Mouse (Mus musculus) forebrain, embryonic 10.5 days (tissue): Measurements from ENCODE around the gene Atg3. TPM values are rescaled to one million over a fixed set of nuclear protein-coding genes. Genes with fewer than 3 reads are reported as not detected.

Experiments used
- DNase-seq: peaks from one replicate; pipeline ENCODE4 v3.0.0-alpha.2; 2017; ENCODE audit warnings: low spot score; ENCODE audit errors: extremely low spot score
- H3K27ac ChIP-seq: fragments of 300-500 bp; sonication (generic); 2 replicates; pipeline ENCODE4 v1.5.1; 2016; ENCODE audit warnings: mild to moderate bottlenecking
- H3K27me3 ChIP-seq: fragments of 300-500 bp; sonication (generic); 2 replicates; pipeline ENCODE4 v1.6.1; 2016; ENCODE audit warnings: mild to moderate bottlenecking; ENCODE audit not compliant: poor library complexity, severe bottlenecking
- H3K36me3 ChIP-seq: fragments of 300-500 bp; sonication (generic); replicated peaks from 2 replicates; pipeline ENCODE4 v1.6.1; 2016; ENCODE audit warnings: mild to moderate bottlenecking, moderate library complexity
- H3K4me1 ChIP-seq: fragments of 300-500 bp; sonication (generic); 2 replicates; pipeline ENCODE4 v1.6.1; 2016
- H3K4me3 ChIP-seq: fragments of 300-500 bp; sonication (generic); 2 replicates; pipeline ENCODE4 v1.5.1; 2016; ENCODE audit warnings: mild to moderate bottlenecking, moderate library complexity
- H3K9me3 ChIP-seq: fragments of 300-500 bp; sonication (generic); 2 replicates; pipeline ENCODE4 v1.6.1; 2016; ENCODE audit warnings: mild to moderate bottlenecking, moderate library complexity
- WGBS: fragments of 180-500 bp; shearing (Covaris S2); methylation state at CpG from one replicate; pipeline ENCODE4 v1.1.7; 2016; 5-methylcytosine and 5-hydroxymethylcytosine counted together
- polyA plus RNA-seq: library from polyadenylated mRNA; unstranded; fragments of >200 nt; fragmentation: Nextera tagmentation; extraction: Ambion mirVana; gene quantifications from 2 replicates; pipeline ENCODE4 v1.2.1, GENCODE M21; 2016

Atg3 gene
- 33.3 and 34.6 TPM in 2 replicates for polyA plus RNA-seq

DNA sequence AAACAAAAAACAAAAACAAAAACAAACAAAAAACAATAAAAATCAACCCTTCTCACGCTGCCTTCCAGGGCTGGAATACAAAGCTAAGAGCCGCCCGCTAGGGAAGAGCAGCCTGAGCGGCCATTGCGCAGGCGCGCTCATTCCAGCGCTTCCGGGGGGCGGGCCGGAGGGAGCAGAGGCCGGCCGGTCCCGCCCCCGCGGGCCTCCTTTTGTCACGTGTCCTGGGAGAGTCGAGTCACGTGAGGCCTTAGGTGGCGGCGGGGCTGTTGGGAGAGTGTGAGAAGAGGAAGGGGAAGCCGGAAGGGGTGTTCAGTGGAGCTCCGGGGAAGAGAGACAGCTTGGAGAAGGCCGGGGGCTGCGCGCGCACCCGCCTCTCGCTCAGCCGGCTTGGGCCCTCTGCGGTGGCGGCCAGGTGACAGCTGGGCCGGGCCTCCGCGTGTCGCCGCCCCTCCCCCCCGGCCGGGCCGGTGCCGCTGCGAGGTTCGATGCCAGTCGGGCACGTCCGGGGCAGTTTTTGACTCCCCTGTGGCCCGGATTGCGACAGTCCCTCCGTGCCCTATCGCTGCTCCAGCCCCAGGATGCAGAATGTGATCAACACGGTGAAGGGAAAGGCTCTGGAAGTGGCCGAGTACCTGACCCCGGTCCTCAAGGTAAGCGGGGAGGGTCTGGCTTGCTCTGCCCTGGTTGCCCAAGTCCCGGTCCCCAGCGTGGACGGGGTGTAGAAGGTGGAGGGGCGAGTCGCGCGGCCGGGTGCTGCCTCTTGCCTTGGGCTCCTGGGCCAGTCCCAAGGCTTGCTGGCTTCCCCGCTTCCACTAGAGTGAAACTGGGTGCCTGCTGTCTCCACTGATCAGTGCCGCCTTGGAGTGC lies at the start of gene Atg3, which contains the start of gene Slc35a5:
Atg3 (plus strand) TSS at position 264 of the 867 bp plus-strand sequence.
Slc35a5 (minus strand) TSS at position 185 of the 867 bp plus-strand sequence.
- H3K4me3 ChIP-seq = peak within 1 kb of the TSS; percentile 84
- H3K9me3 ChIP-seq = no peaks in the 10 kb centered on the region
- WGBS = under 1% methylated on average over 55 of the region's 64 CpGs
- peaks cover 36% of the 10 kb centered on the region for H3K4me1 ChIP-seq
- peak within 1 kb of the TSS; percentile 93 for H3K27ac ChIP-seq
- peak; percentile 96 for DNase-seq
- H3K27me3 ChIP-seq = no peaks in the 10 kb centered on the region
- peaks cover 12% of the 10 kb centered on the region for H3K36me3 ChIP-seq

DNA sequence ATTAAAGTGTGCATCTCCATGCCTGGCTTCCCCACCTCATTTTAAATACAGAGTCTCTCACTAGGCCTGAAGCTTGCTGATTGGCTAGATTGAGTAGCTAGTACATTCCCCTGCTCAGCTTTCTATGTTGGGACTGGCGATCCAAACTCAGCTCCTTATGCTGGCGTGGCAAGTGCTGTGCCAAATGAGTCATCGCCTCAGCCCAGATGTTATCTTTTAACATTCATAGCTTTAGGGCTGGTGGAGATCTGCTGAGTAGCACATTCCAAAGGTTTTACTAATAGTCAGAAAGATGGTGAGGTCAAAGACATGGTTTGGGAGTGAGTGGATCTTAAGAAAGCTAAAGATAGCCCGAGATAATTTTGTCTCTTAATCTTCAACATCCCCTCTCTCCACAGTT lies 48.1 kb upstream of the Atg3 start:
- DNase-seq = no peak
- no peaks in the 10 kb centered on the region for H3K27me3 ChIP-seq
- H3K36me3 ChIP-seq = no peaks in the 10 kb centered on the region
- H3K4me1 ChIP-seq = no peaks in the 10 kb centered on the region
- H3K4me3 ChIP-seq = no peak overlapping the region
- no peak overlapping the region for H3K27ac ChIP-seq
- WGBS = 59% methylated on average over 4 of the region's 4 CpGs
- H3K9me3 ChIP-seq = no peaks in the 10 kb centered on the region

DNA sequence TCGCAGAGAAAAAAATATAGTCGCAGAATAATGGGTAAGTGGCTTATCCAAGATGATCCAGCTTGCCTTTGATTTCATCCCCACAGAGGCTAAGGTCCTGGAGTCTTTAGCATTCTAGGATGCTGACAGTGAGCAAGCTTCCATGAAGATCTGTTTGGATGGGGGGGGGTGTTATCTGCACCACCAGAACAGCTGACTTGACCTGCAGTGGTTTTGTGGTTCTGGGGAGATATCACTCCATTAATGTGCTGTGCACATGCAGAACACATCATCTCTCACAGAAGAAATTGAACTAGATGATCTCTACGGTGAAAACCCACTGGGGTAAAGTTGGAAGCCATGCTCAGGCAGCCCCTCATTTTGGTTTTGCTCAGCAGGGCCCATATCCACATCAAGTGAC lies 41.4 kb upstream of the Atg3 start:
- no peak for DNase-seq
- 96% methylated on average over 3 of the region's 3 CpGs for WGBS

DNA sequence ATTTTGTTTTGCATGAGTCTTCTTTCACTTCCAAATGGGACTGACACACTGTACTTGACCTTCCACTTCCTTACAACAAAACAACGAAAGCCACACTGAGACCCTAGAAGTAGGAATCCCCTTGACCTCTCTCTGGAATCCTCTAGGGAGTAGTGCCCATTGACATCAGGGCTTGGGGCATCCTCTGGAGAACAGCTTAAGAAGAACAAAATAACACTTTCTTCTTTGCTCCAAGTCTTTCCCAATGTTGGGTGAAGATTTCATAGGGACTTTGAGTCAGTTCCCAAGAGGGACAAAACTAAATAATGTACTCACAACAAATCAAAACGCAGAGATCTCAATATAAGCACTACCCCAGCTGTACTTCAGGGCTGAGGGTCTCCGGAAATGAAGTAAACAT lies 39.8 kb upstream of the Atg3 start:
- Histone ChIP-seq H3K36me3 (no peaks in the 10 kb centered on the region), H3K27ac (no peak overlapping the region)
- 86% methylated on average over 3 of the region's 3 CpGs for whole genome bisulfite sequencing

More for the DNA sequence above, 41.4 kb upstream of the Atg3 start:
- no peaks in the 10 kb centered on the region for H3K9me3 ChIP-seq
- H3K4me3 ChIP-seq = no peak overlapping the region
- no peak overlapping the region for H3K27ac ChIP-seq
- no peaks in the 10 kb centered on the region for H3K4me1 ChIP-seq
- H3K27me3 ChIP-seq = no peaks in the 10 kb centered on the region
- no peaks in the 10 kb centered on the region for H3K36me3 ChIP-seq

DNA sequence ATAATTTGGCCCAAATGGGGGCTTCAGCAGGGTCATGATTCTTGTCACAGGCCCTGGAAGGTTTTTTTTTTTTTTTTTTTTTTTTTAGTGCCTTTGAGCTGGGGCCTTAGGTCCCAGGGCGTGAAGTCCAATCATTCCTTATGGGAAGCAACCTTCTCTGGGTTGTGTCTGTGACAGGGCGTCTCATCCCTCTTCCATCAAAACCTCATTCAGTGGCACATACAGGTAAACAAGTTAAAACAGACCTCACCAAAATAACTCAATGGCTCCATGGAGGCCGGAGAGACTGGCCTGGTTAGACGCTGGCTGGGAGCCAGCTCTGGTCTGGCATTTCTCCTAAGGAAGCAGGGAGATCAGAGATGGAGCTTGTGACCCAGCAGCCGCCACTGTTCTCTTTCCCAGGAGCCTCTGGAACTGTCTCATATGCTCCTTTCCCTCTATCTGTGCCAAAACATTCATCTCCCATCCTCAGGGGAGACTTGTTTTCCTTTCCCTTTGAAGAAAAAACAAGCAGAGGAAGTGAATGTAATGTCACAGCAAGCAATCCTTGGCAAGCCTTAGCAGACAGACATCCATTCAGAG lies 37.6 kb upstream of the Atg3 start:
- no peak for DNase-seq
- H3K4me1 ChIP-seq = no peaks in the 10 kb centered on the region
- H3K27me3 ChIP-seq = no peaks in the 10 kb centered on the region
- H3K9me3 ChIP-seq = no peaks in the 10 kb centered on the region
- no peak overlapping the region for H3K27ac ChIP-seq
- no peak overlapping the region for H3K4me3 ChIP-seq
- 86% methylated on average over 5 of the region's 5 CpGs for WGBS
- no peaks in the 10 kb centered on the region for H3K36me3 ChIP-seq

More for the DNA sequence above, 39.8 kb upstream of the Atg3 start:
- H3K9me3 ChIP-seq = no peaks in the 10 kb centered on the region
- no peaks in the 10 kb centered on the region for H3K27me3 ChIP-seq
- H3K4me3 ChIP-seq = no peak overlapping the region
- no peaks in the 10 kb centered on the region for H3K4me1 ChIP-seq
- no peak for DNase-seq

DNA sequence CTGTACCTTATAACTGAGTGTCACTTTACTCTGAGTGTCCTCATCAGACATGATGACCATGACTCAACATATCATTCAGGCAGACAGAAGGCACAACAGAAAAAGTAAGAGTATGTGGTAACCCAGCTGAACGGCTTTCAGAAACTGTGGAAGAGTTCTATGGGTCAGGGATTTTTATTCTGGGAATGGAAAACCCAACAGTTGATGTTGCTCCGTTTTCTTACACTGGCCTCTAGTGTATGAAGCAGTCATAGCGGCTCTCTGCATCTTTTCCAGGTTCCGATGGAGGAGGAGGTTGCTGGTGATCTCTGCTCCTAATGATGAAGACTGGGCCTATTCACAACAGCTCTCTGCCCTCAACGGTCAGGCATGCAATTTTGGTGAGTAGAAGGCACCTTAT lies 36.0 kb upstream of the Atg3 start:
- Histone ChIP-seq H3K9me3 (no peaks in the 10 kb centered on the region), H3K36me3 (no peaks in the 10 kb centered on the region), H3K4me3 (no peak overlapping the region), H3K27me3 (no peaks in the 10 kb centered on the region), H3K27ac (no peak overlapping the region), H3K4me1 (no peaks in the 10 kb centered on the region)
- DNase-seq = no peak
- WGBS = 74% methylated on average over 5 of the region's 5 CpGs

DNA sequence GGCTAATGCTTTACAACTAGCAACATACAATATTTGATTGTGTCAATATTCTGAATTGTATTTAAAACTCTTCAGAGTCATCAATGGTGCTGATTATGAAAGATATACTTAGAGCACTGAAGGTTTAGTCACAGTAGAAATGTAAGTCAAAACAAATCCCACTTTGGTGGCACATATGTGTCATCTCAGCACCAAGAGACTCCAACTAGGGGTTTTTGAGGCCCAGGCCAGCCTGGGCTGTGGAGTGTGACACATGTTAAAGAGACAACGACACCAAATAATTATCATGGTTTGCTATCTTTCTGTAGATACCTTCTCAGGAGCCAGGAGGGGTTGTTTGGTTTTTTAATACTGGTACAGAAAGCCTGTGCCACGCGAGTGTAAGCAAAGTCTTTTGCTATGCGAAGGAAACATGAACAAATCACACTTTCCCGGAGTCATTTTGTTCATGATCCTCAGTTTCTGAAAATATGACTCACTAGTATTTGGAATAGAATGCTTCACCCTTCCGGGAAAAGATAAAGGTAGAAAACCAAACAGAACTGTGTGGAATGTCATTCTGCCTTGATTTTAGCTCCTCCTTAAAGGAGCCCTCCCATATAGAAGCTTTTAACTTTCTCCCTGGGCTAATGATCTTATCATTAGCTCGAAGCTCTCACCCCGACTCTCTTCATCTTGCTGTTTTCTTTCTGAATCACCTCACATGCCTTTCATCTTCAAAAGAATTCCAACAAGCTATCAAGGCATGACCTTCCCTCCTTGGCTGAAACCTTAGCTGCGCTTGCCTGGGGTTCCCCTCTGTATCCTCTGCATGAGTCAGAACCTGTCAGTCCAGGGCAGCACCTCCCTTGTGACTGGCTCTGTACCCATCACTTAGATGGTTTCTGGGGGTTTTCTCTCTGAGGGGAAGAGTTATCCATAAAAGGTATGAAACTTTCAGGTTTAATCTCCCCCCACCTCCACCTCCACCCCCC lies 34.1 kb upstream of the Atg3 start:
- Histone ChIP-seq H3K4me1 (no peaks in the 10 kb centered on the region), H3K27ac (no peak overlapping the region), H3K9me3 (no peaks in the 10 kb centered on the region), H3K4me3 (no peak overlapping the region), H3K27me3 (no peaks in the 10 kb centered on the region), H3K36me3 (no peaks in the 10 kb centered on the region)
- no peak for DNase-seq
- WGBS = 76% methylated on average over 9 of the region's 9 CpGs

DNA sequence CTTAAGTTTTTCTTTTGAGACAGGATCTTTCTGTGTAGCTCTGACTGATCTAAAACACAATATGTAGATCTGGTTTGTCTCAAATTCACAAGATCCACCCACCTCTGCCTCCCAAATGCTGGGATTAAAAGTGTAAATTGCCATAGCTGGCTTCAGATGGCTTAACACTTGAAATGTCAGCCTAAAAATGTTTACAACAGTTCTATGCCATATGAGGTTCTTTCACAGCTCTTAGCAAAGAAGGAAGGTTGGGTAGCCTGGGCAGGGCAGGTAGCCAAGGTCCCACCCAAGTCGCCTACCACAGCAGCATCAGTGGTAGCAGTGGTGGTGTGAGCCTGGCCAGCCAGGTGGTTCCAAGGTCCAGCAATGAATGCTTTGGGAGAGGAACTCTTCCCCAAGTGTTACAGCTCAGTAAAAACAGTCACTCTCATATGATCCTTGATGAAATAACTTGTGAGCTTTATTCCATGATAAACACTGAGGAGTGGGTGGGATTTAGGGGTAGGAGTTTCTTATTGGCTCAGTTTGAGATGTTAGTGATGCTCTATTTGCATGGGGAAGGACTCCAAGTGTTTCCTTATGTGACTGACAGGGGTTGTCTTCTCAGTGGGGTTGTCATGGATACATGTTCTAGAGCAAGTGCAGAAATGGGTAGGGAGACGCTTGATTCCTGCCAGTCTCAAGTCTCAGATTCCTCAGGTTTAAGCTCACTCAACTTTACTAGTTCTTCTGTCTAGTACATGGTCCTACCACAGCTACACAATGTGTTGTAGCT lies 30.5 kb upstream of the Atg3 start:
- H3K9me3 ChIP-seq = no peaks in the 10 kb centered on the region
- DNase-seq = no peak
- no peak overlapping the region for H3K27ac ChIP-seq
- no peaks in the 10 kb centered on the region for H3K27me3 ChIP-seq
- 82% methylated on average over 2 of the region's 2 CpGs for WGBS
- H3K4me1 ChIP-seq = no peaks in the 10 kb centered on the region
- H3K36me3 ChIP-seq = no peaks in the 10 kb centered on the region
- H3K4me3 ChIP-seq = no peak overlapping the region

DNA sequence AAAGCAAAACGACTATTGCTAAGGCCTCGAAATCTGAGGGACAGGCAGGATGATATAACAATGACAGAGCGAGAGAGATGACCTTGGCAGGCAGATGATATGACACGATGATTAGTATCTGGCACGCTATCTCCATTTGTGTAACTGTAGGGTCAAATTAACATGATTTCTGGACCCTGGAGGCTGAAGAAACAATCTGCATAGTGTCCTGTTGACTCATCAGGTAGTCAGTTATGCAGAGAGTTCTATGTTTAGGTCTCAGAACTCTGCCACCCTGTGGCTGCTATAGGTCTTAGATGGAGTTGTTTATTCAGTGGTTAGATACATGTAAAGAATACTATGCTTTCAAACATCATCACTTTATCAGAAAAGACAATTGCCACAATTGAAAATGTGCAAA lies 16.9 kb upstream of the Atg3 start:
- Histone ChIP-seq H3K4me1 (no peaks in the 10 kb centered on the region), H3K27me3 (no peaks in the 10 kb centered on the region), H3K4me3 (no peak overlapping the region), H3K27ac (no peak overlapping the region), H3K9me3 (peaks cover 6% of the 10 kb centered on the region; the same call in 1 of the 2 replicates), H3K36me3 (peaks cover 79% of the 10 kb centered on the region)
- 95% methylated on average over 5 of the region's 5 CpGs for WGBS
- no peak for DNase-seq

DNA sequence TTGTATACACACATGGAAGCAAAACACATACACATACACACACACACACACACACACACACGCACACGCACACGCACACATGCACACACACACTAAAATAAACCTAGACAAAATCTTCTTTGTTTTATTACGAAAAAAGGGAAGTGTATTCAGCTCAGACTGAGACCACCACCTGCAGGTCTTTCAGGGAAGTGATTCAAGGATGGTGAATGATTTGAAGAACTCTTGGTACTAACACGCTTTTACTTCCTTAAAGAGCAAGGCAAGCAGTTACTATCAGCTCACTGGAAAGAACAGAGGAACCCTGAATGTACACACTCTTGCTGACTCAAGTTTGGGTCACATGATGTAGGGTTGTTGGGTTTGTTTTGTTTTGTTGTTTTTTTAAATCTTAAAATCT lies 16.0 kb upstream of the Atg3 start:
- Histone ChIP-seq H3K4me3 (no peak overlapping the region), H3K9me3 (peaks cover 6% of the 10 kb centered on the region; the same call in 1 of the 2 replicates), H3K27me3 (no peaks in the 10 kb centered on the region), H3K4me1 (no peaks in the 10 kb centered on the region), H3K27ac (no peak overlapping the region), H3K36me3 (peaks cover 84% of the 10 kb centered on the region)
- WGBS = 94% methylated on average over 5 of the region's 5 CpGs
- no peak for DNase-seq

DNA sequence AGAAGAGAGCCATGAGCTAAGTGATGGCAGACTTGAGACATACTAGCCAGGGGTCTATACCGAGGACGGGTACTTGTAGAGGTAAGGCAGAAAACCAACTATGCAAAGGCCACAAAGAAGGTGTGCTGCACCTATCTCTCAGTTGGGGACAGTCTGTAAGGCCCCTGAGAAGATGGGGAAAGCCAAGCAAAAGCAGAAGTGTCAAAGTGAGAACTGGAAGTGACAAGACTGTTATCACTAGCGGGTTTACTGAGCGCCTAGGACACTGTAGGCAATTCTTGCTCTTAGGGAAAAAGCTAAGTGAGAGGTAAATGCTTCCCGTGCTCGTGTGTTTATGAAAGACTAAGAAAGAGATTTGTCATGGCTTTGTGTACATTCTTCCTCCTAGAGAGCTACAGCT lies 13.5 kb upstream of the Atg3 start:
- 94% methylated on average over 6 of the region's 6 CpGs for WGBS
- Histone ChIP-seq H3K9me3 (peaks cover 6% of the 10 kb centered on the region; the same call in 1 of the 2 replicates), H3K4me1 (no peaks in the 10 kb centered on the region), H3K27ac (no peak overlapping the region), H3K4me3 (no peak overlapping the region), H3K27me3 (no peaks in the 10 kb centered on the region), H3K36me3 (peaks cover 90% of the 10 kb centered on the region)
- no peak for DNase-seq
